Comparison of ENCODE assay signal across 24 mouse cellular contexts in genomic region chr3:127630190-127630589, GRCm38 (mm10). TPM values are rescaled to one million over a fixed set of nuclear protein-coding genes. Genes with fewer than 3 reads are reported as not detected.
DNase-seq lines count a peak whose midpoint lies in the region; ATAC-seq and TF ChIP-seq lines count a peak whose summit lies in the region.
"Had no signal": no experiment of that assay in that cellular context is flagged by ENCODE, and none has a peak within 500 bp of the region (broad histone marks: within the 10 kb centered on the region; RNA-seq: fewer than 3 reads in every experiment).

No protein-coding gene starts in this region.

- peak; percentile 44 for DNase-seq in forebrain, embryonic 14.5 days (ENCODE audit: low spot score)
- peak; percentile 5 for DNase-seq in kidney, adult 9 months
- no peak for DNase-seq in kidney, adult 2 months
- DNase-seq in limb, embryonic 10.5 days (ENCODE audit: low spot score) = peak; percentile 40
- DNase-seq in splenic B cell, adult 2 months (ENCODE audit: low read depth, low spot score) = peak; percentile 14
- DNase-seq: adrenal gland, adult 8-10 months; adrenal gland, postnatal 36 days; cerebellum, adult 11 months; cerebellum, adult 9-10 months; cerebellum, postnatal 25 days; gastrocnemius, adult 2 months; gastrocnemius, postnatal 25 days had no signal

- no peak overlapping the region; the same call in 1 of the 2 replicates for H3K27ac ChIP-seq in forebrain, embryonic 14.5 days (ENCODE audit: low read depth, low read length)
- no peak overlapping the region for H3K27ac ChIP-seq in forebrain, embryonic 13.5 days
- H3K27ac ChIP-seq in kidney, adult 2 months (ENCODE audit: insufficient read depth, low read depth, low read length) = no peak overlapping the region
- H3K27ac ChIP-seq in limb, embryonic 10.5 days = no peak overlapping the region
- H3K27ac ChIP-seq: embryonic facial prominence, embryonic 15.5 days; gastrocnemius, adult 2 months; hindbrain, embryonic 13.5 days had no signal

- no peak overlapping the region for H3K4me3 ChIP-seq in forebrain, embryonic 14.5 days (ENCODE audit: low read depth, low read length)
- H3K4me3 ChIP-seq in forebrain, embryonic 13.5 days = no peak overlapping the region
- H3K4me3 ChIP-seq in kidney, adult 2 months (ENCODE audit: insufficient read depth, low read depth, low read length) = no peak overlapping the region
- no peak overlapping the region for H3K4me3 ChIP-seq in limb, embryonic 10.5 days
- H3K4me3 ChIP-seq: embryonic facial prominence, embryonic 15.5 days; erythroblast, embryonic 14.5 days; forebrain, embryonic 12.5 days; gastrocnemius, adult 2 months; heart, embryonic 12.5 days; hindbrain, embryonic 13.5 days had no signal

- H3K9ac ChIP-seq in forebrain, embryonic 14.5 days (ENCODE audit: low read length) = no peak overlapping the region
- no peak overlapping the region for H3K9ac ChIP-seq in forebrain, embryonic 13.5 days
- H3K9ac ChIP-seq: embryonic facial prominence, embryonic 15.5 days; forebrain, embryonic 12.5 days; heart, embryonic 12.5 days; hindbrain, embryonic 13.5 days had no signal

- TF ChIP-seq POLR2A in kidney, adult 2 months (IDR thresholded peaks at IDR 0.05; ENCODE audit: low read depth, low read length) = no peak

- no peak overlapping the region for H3K4me2 ChIP-seq in forebrain, embryonic 14.5 days (ENCODE audit: low read length)
- H3K4me2 ChIP-seq in forebrain, embryonic 13.5 days = no peak overlapping the region
- H3K4me2 ChIP-seq: embryonic facial prominence, embryonic 15.5 days; heart, embryonic 12.5 days had no signal

- 20% methylated on average over 1 of the region's 1 CpGs for whole genome bisulfite sequencing in forebrain, embryonic 14.5 days
- WGBS in forebrain, embryonic 13.5 days = 11% methylated on average over 1 of the region's 1 CpGs
- WGBS in kidney, adult 2 months = 17% methylated on average over 1 of the region's 1 CpGs
- WGBS in limb, embryonic 10.5 days = 7% methylated on average over 1 of the region's 1 CpGs

- no peak for TF ChIP-seq CTCF in kidney, adult 2 months (conservative IDR thresholded peaks at IDR 0.05; ENCODE audit: insufficient read depth, insufficient read length, low read depth, low read length)

- H3K27me3 ChIP-seq in forebrain, embryonic 14.5 days (replicated peaks; ENCODE audit: control insufficient read depth, insufficient read depth, low read length) = peaks cover 34% of the 10 kb centered on the region
- peaks cover 85% of the 10 kb centered on the region for H3K27me3 ChIP-seq in forebrain, embryonic 13.5 days
- peaks cover 21% of the 10 kb centered on the region for H3K27me3 ChIP-seq in kidney, adult 2 months (replicated peaks; ENCODE audit: control insufficient read depth, insufficient read depth, low read length)
- peaks cover 100% of the 10 kb centered on the region for H3K27me3 ChIP-seq in limb, embryonic 10.5 days (ENCODE audit: low read depth, poor library complexity, severe bottlenecking)
- peaks cover 4% of the 10 kb centered on the region for H3K27me3 ChIP-seq in splenic B cell, adult 2 months (ENCODE audit: control insufficient read depth, insufficient read depth, low read length, poor library complexity, severe bottlenecking)

- H3K9me3 ChIP-seq in forebrain, embryonic 14.5 days (replicated peaks; ENCODE audit: control insufficient read depth, low read length) = no peaks in the 10 kb centered on the region
- H3K9me3 ChIP-seq in forebrain, embryonic 13.5 days (replicated peaks) = no peaks in the 10 kb centered on the region
- H3K9me3 ChIP-seq in limb, embryonic 10.5 days (replicated peaks) = no peaks in the 10 kb centered on the region
- H3K9me3 ChIP-seq: embryonic facial prominence, embryonic 15.5 days; forebrain, embryonic 12.5 days; heart, embryonic 12.5 days; hindbrain, embryonic 13.5 days had no signal

- H3K36me3 ChIP-seq in forebrain, embryonic 14.5 days (ENCODE audit: control insufficient read depth, insufficient read depth, low read length) = no peaks in the 10 kb centered on the region
- H3K36me3 ChIP-seq in forebrain, embryonic 13.5 days (ENCODE audit: poor library complexity, severe bottlenecking) = 0 out of 2 replicates have a peak, but pooled peaks cover 4% of the 10 kb centered on the region
- no peaks in the 10 kb centered on the region for H3K36me3 ChIP-seq in kidney, adult 2 months (ENCODE audit: control insufficient read depth, insufficient read depth, low read length)
- H3K36me3 ChIP-seq in limb, embryonic 10.5 days = no peaks in the 10 kb centered on the region
- no peaks in the 10 kb centered on the region for H3K36me3 ChIP-seq in splenic B cell, adult 2 months (ENCODE audit: control insufficient read depth, insufficient read depth, low read length, poor library complexity, severe bottlenecking)
- H3K36me3 ChIP-seq: embryonic facial prominence, embryonic 15.5 days; forebrain, embryonic 12.5 days; heart, embryonic 12.5 days; hindbrain, embryonic 13.5 days had no signal

- ATAC-seq in forebrain, embryonic 14.5 days = no peak
- ATAC-seq in forebrain, embryonic 13.5 days = no peak
- no peak for ATAC-seq in megakaryocyte progenitor cell, adult 5-6 weeks (replicated peaks; ENCODE audit: poor library complexity)
- ATAC-seq: intestine, embryonic 16.5 days had no signal

- peaks cover 33% of the 10 kb centered on the region for H3K4me1 ChIP-seq in forebrain, embryonic 14.5 days (ENCODE audit: control insufficient read depth, insufficient read depth, low read length)
- H3K4me1 ChIP-seq in forebrain, embryonic 13.5 days = peaks cover 68% of the 10 kb centered on the region
- H3K4me1 ChIP-seq in kidney, adult 2 months (ENCODE audit: control insufficient read depth, insufficient read depth, low read length) = 0 out of 2 replicates have a peak, but pooled peaks cover 2% of the 10 kb centered on the region
- H3K4me1 ChIP-seq in limb, embryonic 10.5 days = peaks cover 40% of the 10 kb centered on the region

RNA-seq across cellular contexts. Expression of gene Neurog2, which starts 2.7 kb away (rescaled TPM):
- polyA plus RNA-seq in forebrain, embryonic 14.5 days (2014; fragmentation: Nextera tagmentation; extraction: Ambion mirVana) = 80.6 and 88.7 TPM in 2 replicates
- polyA plus RNA-seq in forebrain, embryonic 13.5 days (2015; fragmentation: Nextera tagmentation; extraction: Ambion mirVana) = 122 and 153 TPM in 2 replicates
- polyA plus RNA-seq in kidney, adult 2 months (2012; rRNA removed) = not detected in 2 replicates
- polyA plus RNA-seq in limb, embryonic 10.5 days (2016; fragmentation: Nextera tagmentation; extraction: Ambion mirVana) = 0.13 TPM in 1 of 2 replicates, not detected in the other
- total RNA-seq in megakaryocyte progenitor cell, adult 5-6 weeks (2015) = not detected in 2 replicates
- total RNA-seq in megakaryocyte progenitor cell, adult 5-6 weeks (2017) = not detected in 2 replicates
- total RNA-seq: adrenal gland, adult 8-10 months; adrenal gland, postnatal 36 days; gastrocnemius, adult 2 months; gastrocnemius, postnatal 25 days; granulocyte monocyte progenitor cell, adult 5-6 weeks; heart, adult 8-10 months; heart, postnatal 25 days had no signal
- polyA plus RNA-seq: erythroblast, embryonic 14.5 days; heart, embryonic 16.5 days; intestine, embryonic 16.5 days had no signal

Comparison
In these comparisons a context has a peak if more than half of its experiments do, and no peak if none do; other contexts are left out.
1. RNA of gene Neurog2, which starts 2.7 kb away (polyA plus RNA-seq): 122 to 153 TPM in forebrain, embryonic 13.5 days and 80.6 to 88.7 TPM in forebrain, embryonic 14.5 days; 0.13 TPM in limb, embryonic 10.5 days and not detected in kidney, adult 2 months; every median in the first group is over 10 times any median in the second.